Mouse (Mus musculus) bone marrow macrophage, adult 2 months (primary cell): ENCODE results near the gene Oat. TPM values are rescaled to one million over a fixed set of nuclear protein-coding genes. Genes with fewer than 3 reads are reported as not detected.

Experiments used
- H3K27ac ChIP-seq: 2 replicates; pipeline ENCODE4 v1.5.1; 2012; ENCODE audit warnings: low read depth, low read length; ENCODE audit not compliant: insufficient read depth
- H3K4me1 ChIP-seq: 2 replicates; pipeline ENCODE4 v1.6.1; 2012; ENCODE audit warnings: low read length; ENCODE audit not compliant: control insufficient read depth, insufficient read depth
- H3K4me3 ChIP-seq: 2 replicates; pipeline ENCODE4 v1.5.1; 2012; ENCODE audit warnings: mild to moderate bottlenecking, low read length, moderate library complexity; ENCODE audit not compliant: insufficient read depth
- CTCF ChIP-seq: IDR thresholded peaks from 2 replicates; pipeline ENCODE4 v1.5.1; 2012; ENCODE audit warnings: low read depth, mild to moderate bottlenecking, low read length, moderate library complexity
- POLR2A ChIP-seq: IDR thresholded peaks from 2 replicates; pipeline ENCODE4 v1.6.1; 2012; ENCODE audit warnings: mild to moderate bottlenecking, low read depth, low read length, borderline replicate concordance
- polyA plus RNA-seq: library from polyadenylated mRNA; stranded (reverse); fragments of >200 nt; gene quantifications from 2 replicates; pipeline ENCODE4 v1.2.4, GENCODE M21; 2012; ENCODE audit not compliant: missing spikeins, insufficient read depth, insufficient read length

The Oat gene
- 76.5 and 84.6 TPM in 2 replicates for polyA plus RNA-seq

GRCm38 (mm10) chr7:132576116-132576650 is at the start of gene Oat:
Oat (minus strand) TSS chr7:132576398.
- Histone ChIP-seq H3K27ac (peak within 1 kb of the TSS; percentile 68), H3K4me3 (peak within 1 kb of the TSS; percentile 79), H3K4me1 (peaks cover 8% of the 10 kb centered on the region)
- TF ChIP-seq CTCF (no peak), POLR2A (no peak)

DNA sequence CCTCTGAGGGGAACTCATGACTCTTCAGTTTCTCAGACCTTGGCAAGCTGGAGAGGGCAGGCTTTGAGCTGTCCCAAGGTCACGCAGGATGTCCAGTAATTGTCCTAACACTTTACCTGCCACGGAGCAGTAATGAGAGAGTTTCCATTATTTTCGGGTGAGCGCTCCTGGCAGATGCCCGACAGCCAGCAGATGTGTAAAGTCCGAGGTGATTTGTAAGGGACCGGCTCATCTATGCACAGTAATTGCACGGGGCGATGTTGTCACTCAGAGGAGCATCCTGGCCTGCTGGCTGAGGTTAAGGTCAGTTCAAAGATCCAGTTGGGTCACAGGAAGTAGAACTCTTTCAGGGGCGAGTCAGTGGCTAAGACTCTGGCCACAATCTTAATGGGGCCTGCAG is 48.0 kb upstream of the Oat start:
- Histone ChIP-seq H3K4me1 (peaks cover 17% of the 10 kb centered on the region), H3K27ac (no peak overlapping the region), H3K4me3 (no peak overlapping the region)
- TF ChIP-seq POLR2A (no peak), CTCF (no peak)

- H3K4me3 ChIP-seq = no peak overlapping the region
- no peak overlapping the region for H3K27ac ChIP-seq
- H3K4me1 ChIP-seq = peaks cover 4% of the 10 kb centered on the region; the same call in 1 of the 2 replicates
- TF ChIP-seq CTCF = no peak
- TF ChIP-seq POLR2A = no peak
These were observed 44.0 kb upstream of the Oat start for GRCm38 (mm10) chr7:132619975-132620918.

GRCm38 (mm10) chr7:132619549-132619948 is 43.4 kb upstream of the Oat start:
- Histone ChIP-seq H3K4me1 (peaks cover 4% of the 10 kb centered on the region; the same call in 1 of the 2 replicates), H3K27ac (no peak overlapping the region), H3K4me3 (no peak overlapping the region)
- no peak for TF ChIP-seq POLR2A
- TF ChIP-seq CTCF = no peak

DNA sequence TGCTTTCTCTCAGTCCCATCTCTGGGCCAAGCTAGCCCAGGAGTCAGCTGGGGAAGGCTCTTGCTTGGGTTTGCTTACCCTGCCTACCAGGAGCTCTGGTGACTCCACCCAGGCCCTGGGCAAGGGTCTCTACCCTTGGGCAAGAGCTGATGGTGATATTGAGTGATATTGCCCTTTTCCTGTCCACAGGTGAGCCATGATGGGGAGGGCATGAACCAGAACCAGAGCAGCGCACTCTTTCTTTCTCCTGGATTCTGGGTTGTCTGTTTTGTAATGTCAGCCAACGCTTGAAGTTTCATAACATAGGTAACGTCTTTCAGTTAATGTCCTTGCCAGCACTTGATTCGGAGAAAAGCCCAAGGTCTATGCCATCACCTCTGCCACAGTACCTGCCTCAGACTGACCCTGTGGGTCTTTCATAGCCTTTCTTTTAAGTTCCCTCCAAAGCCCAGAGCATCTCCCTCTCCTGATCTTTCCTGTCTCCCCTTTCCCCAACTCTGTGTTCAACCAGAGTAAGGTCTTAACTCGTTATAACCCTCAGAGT is 40.9 kb upstream of the Oat start:
- no peak overlapping the region for H3K27ac ChIP-seq
- peaks cover 4% of the 10 kb centered on the region; the same call in 1 of the 2 replicates for H3K4me1 ChIP-seq
- TF ChIP-seq CTCF (no peak), POLR2A (no peak)
- no peak overlapping the region for H3K4me3 ChIP-seq

DNA sequence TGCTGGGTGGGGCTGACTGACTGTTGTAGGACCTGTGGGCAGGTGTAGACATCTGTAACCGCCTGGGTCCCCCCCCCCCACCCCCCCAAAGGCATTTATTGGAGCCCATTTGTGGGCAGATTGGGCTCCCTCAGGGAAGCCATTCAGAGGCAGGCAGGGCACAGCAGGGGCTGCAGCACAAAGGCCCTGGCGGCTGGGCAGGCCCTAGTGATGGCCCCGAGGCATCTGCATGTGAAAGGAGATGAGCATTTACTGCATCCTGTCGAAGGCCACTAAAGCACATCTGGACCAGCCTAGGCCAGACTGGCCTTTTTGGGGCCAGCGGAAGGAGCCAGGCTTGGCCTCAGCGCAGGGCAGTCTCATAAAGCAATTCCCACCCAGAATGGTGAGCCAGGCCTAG is 40.2 kb upstream of the Oat start:
- Histone ChIP-seq H3K4me1 (peaks cover 4% of the 10 kb centered on the region), H3K27ac (no peak overlapping the region), H3K4me3 (no peak overlapping the region)
- TF ChIP-seq POLR2A (no peak), CTCF (no peak)

DNA sequence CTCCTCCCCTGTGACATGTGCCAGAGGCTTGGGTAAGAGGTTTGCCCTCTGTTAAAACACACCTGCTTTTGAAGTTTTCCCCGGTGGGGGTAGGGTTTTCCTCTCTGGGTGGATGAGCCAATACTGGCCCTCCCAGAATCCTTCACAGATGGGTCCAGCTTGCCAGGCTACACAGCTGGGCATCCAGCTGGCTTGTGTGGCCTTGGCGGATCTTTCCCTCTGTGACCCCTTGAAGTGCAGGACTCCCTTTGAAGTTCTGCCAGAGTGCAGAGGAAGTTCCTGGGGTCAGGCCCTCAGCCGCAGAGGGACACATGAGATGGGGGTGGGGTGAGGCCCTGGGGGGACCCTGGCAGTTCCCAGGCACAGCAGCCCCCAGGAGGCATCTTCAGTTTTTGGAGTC is 39.1 kb upstream of the Oat start:
- peaks cover 4% of the 10 kb centered on the region for H3K4me1 ChIP-seq
- H3K27ac ChIP-seq = no peak overlapping the region
- H3K4me3 ChIP-seq = no peak overlapping the region
- TF ChIP-seq CTCF = no peak
- no peak for TF ChIP-seq POLR2A

- H3K4me1 ChIP-seq = peaks cover 4% of the 10 kb centered on the region; the same call in 1 of the 2 replicates
- no peak overlapping the region for H3K4me3 ChIP-seq
- H3K27ac ChIP-seq = no peak overlapping the region
- TF ChIP-seq POLR2A (no peak), CTCF (no peak)
These were observed 35.3 kb upstream of the Oat start for GRCm38 (mm10) chr7:132611530-132611929.

DNA sequence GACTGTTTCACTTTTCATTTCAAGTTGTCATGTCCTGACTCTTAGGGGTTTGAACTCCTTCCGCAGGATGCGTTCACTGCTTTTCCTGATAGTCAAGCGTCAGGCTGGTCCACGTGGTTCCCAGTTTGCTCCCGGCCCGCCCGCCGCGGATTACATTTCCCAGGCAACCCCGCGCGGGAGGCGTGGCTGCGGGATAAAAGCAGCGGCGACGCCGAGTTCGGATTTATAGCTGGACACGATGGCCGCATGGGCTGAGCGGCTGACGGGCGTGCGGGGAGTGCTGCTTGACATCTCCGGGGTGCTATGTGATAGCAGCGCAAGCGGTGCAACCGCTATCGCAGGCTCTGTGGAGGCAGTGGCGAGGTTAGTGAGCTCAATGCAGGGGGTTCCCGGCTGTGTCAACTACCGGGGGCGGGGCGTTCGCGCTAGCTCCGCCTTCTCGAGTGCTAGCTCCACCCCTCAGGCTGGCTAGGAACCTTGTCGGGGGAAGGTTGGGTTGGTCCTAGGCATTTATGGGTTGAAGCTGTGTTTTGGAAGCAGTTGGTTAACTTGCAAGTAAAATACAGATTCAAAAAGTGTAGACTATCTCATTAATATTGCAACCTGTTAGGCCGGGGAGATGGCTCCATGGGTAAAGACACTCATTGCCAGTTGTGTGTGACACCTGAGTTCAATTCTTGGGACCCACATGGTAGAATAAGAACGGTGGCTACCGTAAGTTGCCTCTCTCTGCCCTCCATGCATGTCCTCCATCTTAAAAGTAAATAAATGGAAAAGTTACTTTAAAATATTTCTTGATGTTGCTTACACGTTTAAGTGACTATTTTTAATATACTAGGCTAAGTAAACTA is 34.5 kb upstream of the Oat start, which contains the start of gene Lhpp:
Gene Lhpp (plus strand): TSS at position 171 of the 851 bp plus-strand sequence.
- TF ChIP-seq CTCF = no peak
- TF ChIP-seq POLR2A = no peak
- peak within 1 kb of the TSS; percentile 73 for H3K4me3 ChIP-seq
- H3K4me1 ChIP-seq = peaks cover 4% of the 10 kb centered on the region; the same call in 1 of the 2 replicates
- H3K27ac ChIP-seq = peak within 1 kb of the TSS; percentile 38; the same call in 1 of the 2 replicates
